Mouse (Mus musculus): ENCODE results near the gene Itpka.

- TF ChIP-seq POLR2A (IDR thresholded peaks at IDR 0.05; ENCODE audit: insufficient read depth, low read length) = no peak
- no peak for TF ChIP-seq CTCF (IDR thresholded peaks at IDR 0.05; ENCODE audit: low read depth, low read length)
Measured at GRCm38 (mm10) chr2:119758844-119759835, 17.0 kb downstream of the Itpka start.

Data from ES-Bruce4 (cell line).